Mouse (Mus musculus): Measurements from ENCODE around the gene Fads6. TPM values are rescaled to one million over a fixed set of nuclear protein-coding genes. Genes with fewer than 3 reads are reported as not detected.
A peak's percentile ranks its signal among the peaks of the same experiment; 100 is the strongest.

Fads6 gene
- polyA plus RNA-seq (2012; ENCODE audit: insufficient read depth, low replicate concordance), result 0.07 TPM in 1 of 2 replicates, not detected in the other

GRCm38 (mm10) chr11:115297214-115297826, at the start of gene Fads6:
TSS of gene Fads6 (minus strand) at chr11:115297663.
- Histone ChIP-seq H3K36me3 (replicated peaks; ENCODE audit: low read length) (no peaks in the 10 kb centered on the region), H3K4me3 (replicated peaks) (peak within 1 kb of the TSS; percentile 88), H3K27me3 (replicated peaks) (peaks cover 72% of the 10 kb centered on the region), H3K9me3 (peaks cover 20% of the 10 kb centered on the region), H3K4me1 (peaks cover 12% of the 10 kb centered on the region)
- no peak for TF ChIP-seq FLI1 (IDR thresholded peaks at IDR 0.05; ENCODE audit: low read length)
- TF ChIP-seq GATA1 (IDR thresholded peaks at IDR 0.05; ENCODE audit: borderline replicate concordance, low read length), result no peak

- Histone ChIP-seq H3K36me3 (replicated peaks; ENCODE audit: low read length) (no peaks in the 10 kb centered on the region), H3K4me1 (peaks cover 6% of the 10 kb centered on the region; the same call in 1 of the 2 replicates), H3K4me3 (replicated peaks) (no peak overlapping the region), H3K27me3 (replicated peaks) (peaks cover 94% of the 10 kb centered on the region), H3K9me3 (no peaks in the 10 kb centered on the region)
- TF ChIP-seq GATA1 (IDR thresholded peaks at IDR 0.05; ENCODE audit: borderline replicate concordance, low read length) (no peak), FLI1 (IDR thresholded peaks at IDR 0.05; ENCODE audit: low read length) (no peak)
These were observed 48.1 kb upstream of the Fads6 start for GRCm38 (mm10) chr11:115345515-115345914.

- H3K4me1 ChIP-seq, result peaks cover 6% of the 10 kb centered on the region; the same call in 1 of the 2 replicates
- H3K36me3 ChIP-seq (replicated peaks; ENCODE audit: low read length), result no peaks in the 10 kb centered on the region
- H3K27me3 ChIP-seq (replicated peaks), result peaks cover 94% of the 10 kb centered on the region
- H3K4me3 ChIP-seq (replicated peaks), result no peak overlapping the region
- no peaks in the 10 kb centered on the region for H3K9me3 ChIP-seq
- TF ChIP-seq FLI1 (IDR thresholded peaks at IDR 0.05; ENCODE audit: low read length) (no peak), GATA1 (IDR thresholded peaks at IDR 0.05; ENCODE audit: borderline replicate concordance, low read length) (no peak)
These were observed 47.5 kb upstream of the Fads6 start for GRCm38 (mm10) chr11:115344967-115345366.

GRCm38 (mm10) chr11:115341866-115342265, 44.4 kb upstream of the Fads6 start:
- H3K4me1 ChIP-seq, result peaks cover 11% of the 10 kb centered on the region
- H3K27me3 ChIP-seq (replicated peaks), result peaks cover 92% of the 10 kb centered on the region
- no peak overlapping the region for H3K4me3 ChIP-seq (replicated peaks)
- no peaks in the 10 kb centered on the region for H3K9me3 ChIP-seq
- H3K36me3 ChIP-seq (replicated peaks; ENCODE audit: low read length), result no peaks in the 10 kb centered on the region
- TF ChIP-seq GATA1 (IDR thresholded peaks at IDR 0.05; ENCODE audit: borderline replicate concordance, low read length), result no peak
- TF ChIP-seq FLI1 (IDR thresholded peaks at IDR 0.05; ENCODE audit: low read length), result no peak

- no peak overlapping the region for H3K4me3 ChIP-seq (replicated peaks)
- TF ChIP-seq GATA1 (IDR thresholded peaks at IDR 0.05; ENCODE audit: borderline replicate concordance, low read length) (no peak), FLI1 (IDR thresholded peaks at IDR 0.05; ENCODE audit: low read length) (no peak)
- H3K4me1 ChIP-seq, result peaks cover 11% of the 10 kb centered on the region
- H3K36me3 ChIP-seq (replicated peaks; ENCODE audit: low read length), result no peaks in the 10 kb centered on the region
- H3K27me3 ChIP-seq (replicated peaks), result peaks cover 92% of the 10 kb centered on the region
- H3K9me3 ChIP-seq, result no peaks in the 10 kb centered on the region
These were observed 43.8 kb upstream of the Fads6 start for GRCm38 (mm10) chr11:115341246-115341645.

GRCm38 (mm10) chr11:115337826-115338225, 40.4 kb upstream of the Fads6 start:
- no peaks in the 10 kb centered on the region for H3K36me3 ChIP-seq (replicated peaks; ENCODE audit: low read length)
- no peak overlapping the region for H3K4me3 ChIP-seq (replicated peaks)
- H3K9me3 ChIP-seq, result no peaks in the 10 kb centered on the region
- peaks cover 9% of the 10 kb centered on the region for H3K4me1 ChIP-seq
- TF ChIP-seq GATA1 (IDR thresholded peaks at IDR 0.05; ENCODE audit: borderline replicate concordance, low read length) (no peak), FLI1 (IDR thresholded peaks at IDR 0.05; ENCODE audit: low read length) (no peak)
- peaks cover 95% of the 10 kb centered on the region for H3K27me3 ChIP-seq (replicated peaks)

- H3K4me3 ChIP-seq (replicated peaks), result no peak overlapping the region
- H3K36me3 ChIP-seq (replicated peaks; ENCODE audit: low read length), result no peaks in the 10 kb centered on the region
- H3K27me3 ChIP-seq (replicated peaks), result peaks cover 95% of the 10 kb centered on the region
- peaks cover 9% of the 10 kb centered on the region for H3K4me1 ChIP-seq
- TF ChIP-seq GATA1 (IDR thresholded peaks at IDR 0.05; ENCODE audit: borderline replicate concordance, low read length) (no peak), FLI1 (IDR thresholded peaks at IDR 0.05; ENCODE audit: low read length) (no peak)
- H3K9me3 ChIP-seq, result no peaks in the 10 kb centered on the region
These were observed 39.9 kb upstream of the Fads6 start for GRCm38 (mm10) chr11:115337350-115337749.

GRCm38 (mm10) chr11:115336115-115336514, 38.7 kb upstream of the Fads6 start:
- H3K36me3 ChIP-seq (replicated peaks; ENCODE audit: low read length), result no peaks in the 10 kb centered on the region
- TF ChIP-seq GATA1 (IDR thresholded peaks at IDR 0.05; ENCODE audit: borderline replicate concordance, low read length) (no peak), FLI1 (IDR thresholded peaks at IDR 0.05; ENCODE audit: low read length) (no peak)
- H3K9me3 ChIP-seq, result no peaks in the 10 kb centered on the region
- H3K27me3 ChIP-seq (replicated peaks), result peaks cover 95% of the 10 kb centered on the region
- H3K4me3 ChIP-seq (replicated peaks), result no peak overlapping the region
- H3K4me1 ChIP-seq, result peaks cover 9% of the 10 kb centered on the region

GRCm38 (mm10) chr11:115335223-115335622, 37.8 kb upstream of the Fads6 start:
- H3K36me3 ChIP-seq (replicated peaks; ENCODE audit: low read length), result no peaks in the 10 kb centered on the region
- peaks cover 9% of the 10 kb centered on the region for H3K4me1 ChIP-seq
- H3K9me3 ChIP-seq, result no peaks in the 10 kb centered on the region
- no peak overlapping the region for H3K4me3 ChIP-seq (replicated peaks)
- H3K27me3 ChIP-seq (replicated peaks), result peaks cover 96% of the 10 kb centered on the region
- TF ChIP-seq FLI1 (IDR thresholded peaks at IDR 0.05; ENCODE audit: low read length), result no peak
- no peak for TF ChIP-seq GATA1 (IDR thresholded peaks at IDR 0.05; ENCODE audit: borderline replicate concordance, low read length)

- no peak for TF ChIP-seq GATA1 (IDR thresholded peaks at IDR 0.05; ENCODE audit: borderline replicate concordance, low read length)
- no peak for TF ChIP-seq FLI1 (IDR thresholded peaks at IDR 0.05; ENCODE audit: low read length)
- Histone ChIP-seq H3K27me3 (replicated peaks) (peaks cover 96% of the 10 kb centered on the region), H3K4me1 (peaks cover 9% of the 10 kb centered on the region), H3K4me3 (replicated peaks) (no peak within 1 kb of the TSS), H3K36me3 (replicated peaks; ENCODE audit: low read length) (no peaks in the 10 kb centered on the region), H3K9me3 (no peaks in the 10 kb centered on the region)
These were observed 37.1 kb upstream of the Fads6 start, which contains the start of gene Otop3 for GRCm38 (mm10) chr11:115334531-115334930. TSS of gene Otop3 (plus strand) at chr11:115334731.

Measured in megakaryocyte, embryonic 14.5 days (primary cell).